Mouse (Mus musculus): ENCODE measurements around the gene Tnnc1. TPM values are rescaled to one million over a fixed set of nuclear protein-coding genes. Genes with fewer than 3 reads are reported as not detected.
A peak's percentile ranks its signal among the peaks of the same experiment; 100 is the strongest.

Gene Tnnc1
- polyA plus RNA-seq, 1 experiment from 2014 or later = 2.1 TPM

DNA sequence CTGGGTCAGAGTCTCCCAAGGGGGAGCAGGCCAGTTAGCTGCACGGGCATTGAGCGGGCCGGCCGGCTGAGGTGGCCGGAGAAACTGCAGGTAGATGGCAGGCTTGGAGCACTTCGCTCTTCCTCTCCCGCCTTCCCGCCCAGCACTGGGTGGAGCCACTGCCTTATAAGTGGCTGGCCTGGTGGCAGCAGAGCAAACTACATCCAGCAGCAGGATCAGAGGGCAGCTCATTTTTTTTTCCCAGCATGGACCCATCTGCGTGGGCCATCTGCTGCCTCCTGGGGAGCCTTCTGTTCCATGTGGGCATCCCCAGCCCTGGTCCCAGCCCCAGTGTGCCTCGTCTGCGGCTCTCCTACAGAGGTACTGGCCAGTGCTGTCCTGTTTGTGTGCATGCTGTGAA lies 9.6 kb downstream of the Tnnc1 start, which contains the start of gene Sema3g:
Sema3g (plus strand) TSS at position 195 of the 400 bp plus-strand sequence.
- WGBS = 15% methylated on average over 11 of the region's 11 CpGs

GRCm38 (mm10) chr14:31226978-31227377 lies 18.9 kb downstream of the Tnnc1 start:
- Histone ChIP-seq H3K27ac (no peak overlapping the region), H3K4me3 (replicated peaks) (no peak overlapping the region), H3K36me3 (replicated peaks) (no peaks in the 10 kb centered on the region), H3K9me3 (no peaks in the 10 kb centered on the region), H3K27me3 (0 out of 2 replicates have a peak, but pooled peaks cover 3% of the 10 kb centered on the region), H3K4me1 (no peaks in the 10 kb centered on the region), H3K9ac (no peak overlapping the region), H3K4me2 (no peak overlapping the region)
- 77% methylated on average over 4 of the region's 4 CpGs for WGBS
- no peak for ATAC-seq (ENCODE audit: low FRiP score)

More for the DNA sequence above, 9.6 kb downstream of the Tnnc1 start, which contains the start of gene Sema3g:
- H3K27ac ChIP-seq = peak within 1 kb of the TSS; percentile 56; the same call in 1 of the 2 replicates
- peaks cover 13% of the 10 kb centered on the region for H3K27me3 ChIP-seq
- peak within 1 kb of the TSS; percentile 8; the same call in 1 of the 2 replicates for H3K4me2 ChIP-seq
- peaks cover 15% of the 10 kb centered on the region for H3K4me1 ChIP-seq
- H3K36me3 ChIP-seq (replicated peaks) = no peaks in the 10 kb centered on the region
- H3K9ac ChIP-seq = no peak within 1 kb of the TSS
- peak; percentile 68 for ATAC-seq (ENCODE audit: low FRiP score)
- no peak within 1 kb of the TSS for H3K4me3 ChIP-seq (replicated peaks)
- H3K9me3 ChIP-seq = no peaks in the 10 kb centered on the region

DNA sequence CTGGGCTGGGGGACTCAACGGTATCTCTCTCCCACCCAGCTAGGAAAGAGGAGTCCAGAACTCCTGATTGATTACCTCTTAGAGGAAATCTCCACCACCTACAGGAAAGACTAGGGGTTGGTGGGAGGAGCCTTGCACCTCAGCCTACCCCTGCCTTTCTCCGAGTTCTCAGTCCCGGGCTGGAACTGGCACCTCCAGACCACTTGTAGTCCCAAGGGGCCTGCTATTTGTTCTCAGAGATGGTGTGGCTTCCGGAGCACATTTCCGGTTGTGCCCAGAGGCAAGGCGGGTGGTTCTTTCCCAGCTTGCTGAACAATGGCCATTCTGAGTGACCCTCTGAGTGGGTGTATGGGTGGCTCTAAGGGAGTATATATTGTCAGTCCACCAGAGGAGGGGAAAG lies 20.1 kb downstream of the Tnnc1 start:
- Histone ChIP-seq H3K4me3 (replicated peaks) (no peak overlapping the region), H3K27ac (no peak overlapping the region), H3K36me3 (replicated peaks) (no peaks in the 10 kb centered on the region), H3K9me3 (no peaks in the 10 kb centered on the region), H3K9ac (no peak overlapping the region), H3K27me3 (no peaks in the 10 kb centered on the region), H3K4me1 (no peaks in the 10 kb centered on the region), H3K4me2 (no peak overlapping the region)
- 80% methylated on average over 6 of the region's 6 CpGs for WGBS
- no peak for ATAC-seq (ENCODE audit: low FRiP score)

DNA sequence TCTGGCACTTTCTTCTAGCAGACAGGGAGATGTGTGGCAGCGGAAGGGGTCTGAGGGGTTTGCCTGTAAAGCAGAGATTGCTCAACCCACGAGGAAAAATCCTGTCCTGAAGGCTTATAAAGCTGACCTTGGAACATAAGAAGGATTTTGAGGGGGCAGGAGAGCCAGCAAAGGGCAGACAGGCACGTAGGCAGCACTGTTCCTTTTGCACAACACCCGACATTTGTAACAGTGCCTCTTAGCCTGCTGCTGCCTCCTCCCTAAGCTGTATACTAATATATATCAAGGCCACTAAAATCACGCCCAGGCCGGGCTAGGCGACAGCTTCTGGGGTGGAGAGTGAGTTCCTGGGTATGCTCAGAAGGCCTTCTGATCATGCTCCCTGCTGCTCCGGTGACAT lies 22.3 kb downstream of the Tnnc1 start:
- Histone ChIP-seq H3K4me3 (replicated peaks) (no peak overlapping the region), H3K4me1 (0 out of 2 replicates have a peak, but pooled peaks cover 3% of the 10 kb centered on the region), H3K4me2 (no peak overlapping the region), H3K9ac (no peak overlapping the region), H3K9me3 (no peaks in the 10 kb centered on the region), H3K27me3 (no peaks in the 10 kb centered on the region), H3K27ac (no peak overlapping the region), H3K36me3 (replicated peaks) (no peaks in the 10 kb centered on the region)
- WGBS = 73% methylated on average over 8 of the region's 8 CpGs
- ATAC-seq (ENCODE audit: low FRiP score) = no peak

DNA sequence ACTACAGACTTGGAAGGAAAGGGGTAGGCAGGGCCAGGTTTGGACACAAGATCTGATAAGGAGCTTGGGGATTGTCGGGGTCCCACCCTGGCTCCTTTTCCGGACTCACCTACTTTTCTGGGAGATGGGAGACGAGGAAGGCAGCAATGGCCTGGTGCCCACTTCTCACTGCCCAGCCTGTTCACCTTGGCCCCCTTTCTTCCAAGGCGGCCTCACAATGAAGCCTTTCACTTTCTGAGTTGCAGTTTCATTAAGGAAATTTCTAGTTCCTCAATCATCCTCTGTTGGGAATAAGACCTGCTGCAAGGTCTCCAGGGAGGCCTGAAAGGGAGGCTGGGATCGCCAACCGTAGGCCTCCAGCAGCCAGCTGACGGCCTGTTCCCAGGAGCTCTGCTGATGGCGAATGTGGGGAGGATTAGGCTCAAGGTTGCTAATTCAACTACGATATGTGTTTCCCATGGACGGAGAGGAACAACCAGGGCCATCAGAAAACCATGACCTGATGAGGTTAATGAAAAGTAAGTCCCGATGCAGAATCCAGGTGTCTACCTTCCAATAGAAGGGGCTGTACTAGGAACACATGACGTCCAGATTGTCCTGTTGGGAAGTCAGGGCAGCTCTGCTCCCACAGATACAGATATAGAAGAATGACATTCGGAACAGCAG lies 24.4 kb downstream of the Tnnc1 start:
- Histone ChIP-seq H3K36me3 (replicated peaks) (no peaks in the 10 kb centered on the region), H3K4me3 (replicated peaks) (no peak overlapping the region), H3K27ac (no peak overlapping the region), H3K9me3 (no peaks in the 10 kb centered on the region), H3K4me1 (0 out of 2 replicates have a peak, but pooled peaks cover 3% of the 10 kb centered on the region), H3K27me3 (no peaks in the 10 kb centered on the region), H3K9ac (no peak overlapping the region), H3K4me2 (no peak overlapping the region)
- ATAC-seq (ENCODE audit: low FRiP score) = no peak
- WGBS = 89% methylated on average over 13 of the region's 13 CpGs

- Histone ChIP-seq H3K27me3 (no peaks in the 10 kb centered on the region), H3K9ac (no peak overlapping the region), H3K4me2 (no peak overlapping the region), H3K4me1 (0 out of 2 replicates have a peak, but pooled peaks cover 3% of the 10 kb centered on the region), H3K36me3 (replicated peaks) (no peaks in the 10 kb centered on the region), H3K27ac (no peak overlapping the region), H3K9me3 (no peaks in the 10 kb centered on the region), H3K4me3 (replicated peaks) (no peak overlapping the region)
- 86% methylated on average over 14 of the region's 14 CpGs for WGBS
- ATAC-seq (ENCODE audit: low FRiP score) = 0 out of 2 replicates have a peak, but pooled peaks have one; percentile 33
These were observed 25.2 kb downstream of the Tnnc1 start for GRCm38 (mm10) chr14:31233070-31233995.

DNA sequence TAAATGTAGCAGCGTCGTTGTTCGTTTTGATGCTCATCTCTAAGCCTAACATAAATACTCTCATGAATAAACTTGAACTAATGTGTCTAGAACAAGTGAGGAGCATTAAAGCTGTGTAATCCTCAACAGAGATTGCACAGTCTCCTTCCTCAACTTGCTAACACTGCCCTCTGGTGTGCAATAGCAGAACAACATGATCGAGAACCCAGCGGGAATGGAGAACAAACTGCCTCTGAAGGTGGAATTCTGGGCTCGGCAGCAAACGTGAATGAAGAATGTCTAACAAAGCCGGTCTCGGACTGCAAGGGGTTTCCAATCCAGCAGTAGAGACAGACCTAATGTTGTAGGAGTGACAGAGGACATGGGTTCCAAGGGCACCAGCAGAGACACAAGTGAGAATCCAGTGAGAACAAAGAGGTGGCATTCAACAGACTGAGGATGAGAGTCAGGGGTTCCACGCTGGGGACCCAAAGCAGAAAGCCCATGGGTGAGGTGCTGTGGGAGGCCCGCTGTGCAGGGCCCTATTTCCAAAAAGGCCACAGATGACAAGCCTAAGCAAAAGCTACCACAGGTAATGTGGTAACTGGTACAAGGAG lies 26.0 kb downstream of the Tnnc1 start:
- ATAC-seq (ENCODE audit: low FRiP score) = 0 out of 2 replicates have a peak, but pooled peaks have one; percentile 36
- Histone ChIP-seq H3K4me2 (peak overlapping the region; percentile 29), H3K27me3 (no peaks in the 10 kb centered on the region), H3K9ac (0 out of 2 replicates have a peak overlapping the region, but pooled peaks have one; percentile 8), H3K36me3 (replicated peaks) (no peaks in the 10 kb centered on the region), H3K4me1 (0 out of 2 replicates have a peak, but pooled peaks cover 3% of the 10 kb centered on the region), H3K9me3 (no peaks in the 10 kb centered on the region), H3K4me3 (replicated peaks) (no peak overlapping the region), H3K27ac (no peak overlapping the region)
- 20% methylated on average over 11 of the region's 11 CpGs for WGBS

DNA sequence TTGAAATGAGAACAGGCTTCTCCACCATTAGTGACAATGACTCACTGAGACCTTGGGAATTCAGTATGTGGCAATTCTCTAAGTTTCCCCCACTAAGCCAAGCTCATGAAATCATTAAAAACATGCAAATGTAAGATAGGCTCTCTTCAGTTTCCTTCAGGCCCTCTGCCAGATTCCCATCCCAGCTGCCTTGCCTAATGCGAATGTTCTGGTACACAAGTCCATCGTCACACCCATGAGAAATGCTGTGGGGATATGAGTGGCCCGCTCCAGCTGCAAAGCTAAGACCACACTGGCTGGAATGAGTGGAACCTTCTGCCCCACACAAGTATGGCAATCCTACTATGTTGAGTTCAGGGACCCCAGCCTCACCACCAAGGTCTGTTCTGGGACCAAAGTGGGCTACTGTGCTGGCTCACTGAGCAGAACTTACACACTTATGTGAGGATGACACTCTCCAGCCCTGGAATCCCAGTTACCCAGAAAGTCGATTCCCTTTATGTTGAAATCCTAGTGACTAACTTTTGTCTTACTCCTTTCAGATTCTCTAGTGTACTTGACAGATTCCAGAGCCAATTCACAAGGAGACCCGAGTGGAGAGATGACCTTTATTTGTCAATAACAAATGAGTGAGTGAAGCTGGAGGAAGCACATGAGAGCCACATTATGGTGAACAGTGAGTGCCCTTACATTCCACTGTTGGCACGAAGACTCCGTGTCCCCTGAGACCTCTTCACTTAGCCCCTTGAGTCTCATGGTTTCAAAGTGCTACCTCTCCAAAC lies 29.2 kb downstream of the Tnnc1 start:
- Histone ChIP-seq H3K36me3 (replicated peaks) (no peaks in the 10 kb centered on the region), H3K9ac (no peak overlapping the region), H3K27ac (no peak overlapping the region), H3K4me2 (no peak overlapping the region), H3K9me3 (no peaks in the 10 kb centered on the region), H3K4me3 (replicated peaks) (no peak overlapping the region), H3K4me1 (0 out of 2 replicates have a peak, but pooled peaks cover 3% of the 10 kb centered on the region), H3K27me3 (no peaks in the 10 kb centered on the region)
- WGBS = 84% methylated on average over 7 of the region's 7 CpGs
- no peak for ATAC-seq (ENCODE audit: low FRiP score)

DNA sequence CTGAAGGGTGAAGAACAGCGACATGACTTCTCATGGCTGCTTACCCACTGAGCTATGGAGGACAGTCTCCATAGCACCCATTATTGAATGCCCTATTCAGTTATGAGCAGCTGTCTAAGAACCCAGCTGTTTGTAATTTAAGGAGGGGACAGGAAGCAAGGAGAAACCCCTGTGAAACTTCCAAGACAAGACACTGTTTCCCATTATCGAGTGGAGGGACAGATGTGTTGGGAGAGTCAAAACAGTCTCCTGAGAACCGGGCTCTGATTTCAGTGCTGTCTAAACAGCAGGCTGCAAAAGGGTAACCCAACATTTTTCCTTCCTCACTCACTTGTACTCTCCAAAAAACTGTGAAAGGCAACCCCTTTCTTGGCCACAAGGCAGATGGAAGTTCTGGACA lies 32.4 kb downstream of the Tnnc1 start:
- 69% methylated on average over 3 of the region's 3 CpGs for WGBS
- no peak overlapping the region for H3K4me3 ChIP-seq (replicated peaks)
- H3K4me1 ChIP-seq = no peaks in the 10 kb centered on the region
- H3K27me3 ChIP-seq = no peaks in the 10 kb centered on the region
- H3K27ac ChIP-seq = no peak overlapping the region
- no peak overlapping the region for H3K9ac ChIP-seq
- no peak for ATAC-seq (ENCODE audit: low FRiP score)
- H3K36me3 ChIP-seq (replicated peaks) = no peaks in the 10 kb centered on the region
- no peak overlapping the region for H3K4me2 ChIP-seq
- no peaks in the 10 kb centered on the region for H3K9me3 ChIP-seq

DNA sequence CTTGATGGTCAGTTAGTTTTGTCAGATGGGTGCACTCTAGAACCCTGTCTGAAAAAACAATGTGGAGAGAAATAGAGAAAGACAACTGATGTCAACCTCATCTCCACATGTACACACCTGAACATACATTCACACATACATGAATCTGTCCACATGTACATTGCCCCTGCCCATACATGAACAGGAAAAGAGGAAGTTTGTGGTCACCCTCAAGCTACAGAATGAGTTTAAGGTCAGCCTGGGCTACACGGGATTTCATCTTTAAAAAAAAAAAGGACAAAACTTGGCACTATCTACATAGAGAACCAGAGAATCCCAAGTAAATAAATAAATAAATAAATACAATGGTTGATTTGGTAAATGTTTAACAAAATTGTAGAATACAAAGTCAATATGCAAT lies 36.7 kb downstream of the Tnnc1 start:
- no peak for ATAC-seq (ENCODE audit: low FRiP score)

GRCm38 (mm10) chr14:31245946-31246345 lies 37.8 kb downstream of the Tnnc1 start:
- no peak overlapping the region for H3K9ac ChIP-seq
- H3K9me3 ChIP-seq = no peaks in the 10 kb centered on the region
- H3K4me1 ChIP-seq = peaks cover 8% of the 10 kb centered on the region
- H3K27ac ChIP-seq = no peak overlapping the region
- 82% methylated on average over 1 of the region's 1 CpGs for WGBS
- no peak for ATAC-seq (ENCODE audit: low FRiP score)
- no peaks in the 10 kb centered on the region for H3K27me3 ChIP-seq
- H3K4me2 ChIP-seq = no peak overlapping the region
- no peak overlapping the region for H3K4me3 ChIP-seq (replicated peaks)
- H3K36me3 ChIP-seq (replicated peaks) = no peaks in the 10 kb centered on the region

More for the DNA sequence above, 36.7 kb downstream of the Tnnc1 start:
- Histone ChIP-seq H3K4me3 (replicated peaks) (no peak overlapping the region), H3K9me3 (no peaks in the 10 kb centered on the region), H3K4me1 (0 out of 2 replicates have a peak, but pooled peaks cover 1% of the 10 kb centered on the region), H3K9ac (no peak overlapping the region), H3K36me3 (replicated peaks) (no peaks in the 10 kb centered on the region), H3K4me2 (no peak overlapping the region), H3K27ac (no peak overlapping the region), H3K27me3 (no peaks in the 10 kb centered on the region)
- WGBS = 81% methylated on average over 1 of the region's 1 CpGs

All from forebrain, embryonic 12.5 days (tissue).